Mouse (Mus musculus) limb, embryonic 14.5 days (tissue): Measurements from ENCODE around the gene Mcm2. TPM values are rescaled to one million over a fixed set of nuclear protein-coding genes. Genes with fewer than 3 reads are reported as not detected.

Source experiments
- ATAC-seq: fragments of 200-750 bp; cut with Nextera tagmentation; 2 replicates; pipeline ENCODE4 v1.8.0; 2017; ENCODE audit warnings: low read depth, moderate number of reproducible peaks, moderate TSS enrichment; ENCODE audit not compliant: low FRiP score
- DNase-seq: peaks from one replicate; pipeline ENCODE4 v3.0.0-alpha.2; 2015; ENCODE audit warnings: low spot score
- H3K27ac ChIP-seq: fragments of 300-500 bp; sonication (generic); replicated peaks from 2 replicates; pipeline ENCODE4 v1.5.1; 2014; ENCODE audit warnings: low read depth, mild to moderate bottlenecking, low read length, moderate library complexity, mixed read lengths
- H3K27me3 ChIP-seq: fragments of 300-500 bp; sonication (generic); 2 replicates; pipeline ENCODE4 v1.6.1; 2014; ENCODE audit warnings: low read length, mixed read lengths; ENCODE audit not compliant: control insufficient read depth, insufficient read depth
- H3K36me3 ChIP-seq: fragments of 300-500 bp; sonication (generic); 2 replicates; pipeline ENCODE4 v1.6.1; 2014; ENCODE audit warnings: mild to moderate bottlenecking, low read length, moderate library complexity, mixed read lengths; ENCODE audit not compliant: control insufficient read depth, insufficient read depth
- H3K4me1 ChIP-seq: fragments of 300-500 bp; sonication (generic); 2 replicates; pipeline ENCODE4 v1.6.1; 2014; ENCODE audit warnings: antibody characterized with exemption, low read length, mixed read lengths; ENCODE audit not compliant: control insufficient read depth, insufficient read depth
- H3K4me2 ChIP-seq: fragments of 300-500 bp; sonication (generic); replicated peaks from 2 replicates; pipeline ENCODE4 v1.6.1; 2014; ENCODE audit warnings: low read depth, mild to moderate bottlenecking, low read length, moderate library complexity; ENCODE audit not compliant: severe bottlenecking
- H3K4me3 ChIP-seq: fragments of 300-500 bp; sonication (generic); replicated peaks from 2 replicates; pipeline ENCODE4 v1.5.1; 2014; ENCODE audit warnings: low read length
- H3K9ac ChIP-seq: fragments of 300-500 bp; sonication (generic); 2 replicates; pipeline ENCODE4 v1.6.1; 2014; ENCODE audit warnings: mild to moderate bottlenecking, low read depth, low read length, moderate library complexity; ENCODE audit not compliant: severe bottlenecking
- H3K9me3 ChIP-seq: fragments of 300-500 bp; sonication (generic); 2 replicates; pipeline ENCODE4 v1.6.1; 2016; ENCODE audit warnings: low read length; ENCODE audit not compliant: control insufficient read depth
- POLR2A ChIP-seq: fragments of 200-500 bp; IDR thresholded peaks from 2 replicates; pipeline ENCODE4 v1.8.0; 2012; ENCODE audit warnings: inconsistent platforms, mild to moderate bottlenecking, moderate library complexity, borderline replicate concordance; ENCODE audit not compliant: insufficient read depth, insufficient read length; ENCODE audit errors: extremely low read depth
- WGBS: fragments of 180-500 bp; shearing (Covaris S2); extraction: QIAGEN DNeasy Blood & Tissue Kit; methylation state at CpG from one replicate; pipeline ENCODE4 v1.1.7; 2014; 5-methylcytosine and 5-hydroxymethylcytosine counted together
- polyA plus RNA-seq, 2 experiments: library from polyadenylated mRNA; depleted of rRNA in 1 of 2; stranded (reverse) in 1 of 2; unstranded in 1 of 2; fragments of >200 nt; fragmentation: Nextera tagmentation in 1 of 2; extraction: Ambion mirVana in 1 of 2; gene quantifications; 2 replicates each; pipeline versions ENCODE4 v1.2.1 to v1.2.3; 2012 to 2014

Gene Mcm2
- polyA plus RNA-seq, 2 experiments = 107 to 108 TPM

- no peaks in the 10 kb centered on the region for H3K27me3 ChIP-seq
- no peaks in the 10 kb centered on the region for H3K9me3 ChIP-seq
- no peak overlapping the region for H3K4me3 ChIP-seq
- H3K27ac ChIP-seq = no peak overlapping the region
- DNase-seq (no peak), ATAC-seq (no peak)
- TF ChIP-seq POLR2A = no peak
- H3K36me3 ChIP-seq = peaks cover 98% of the 10 kb centered on the region
- 96% methylated on average over 7 of the region's 7 CpGs for WGBS
- H3K4me1 ChIP-seq = no peaks in the 10 kb centered on the region
- H3K9ac ChIP-seq = no peak overlapping the region
- H3K4me2 ChIP-seq = no peak overlapping the region
These were observed 7.7 kb downstream of the Mcm2 start for GRCm38 (mm10) chr6:88890832-88891231.

GRCm38 (mm10) chr6:88889410-88890042 is 9.1 kb downstream of the Mcm2 start:
- Histone ChIP-seq H3K27me3 (no peaks in the 10 kb centered on the region), H3K36me3 (peaks cover 96% of the 10 kb centered on the region), H3K4me3 (no peak overlapping the region), H3K4me2 (no peak overlapping the region), H3K4me1 (no peaks in the 10 kb centered on the region), H3K9ac (no peak overlapping the region), H3K27ac (no peak overlapping the region), H3K9me3 (no peaks in the 10 kb centered on the region)
- WGBS = 89% methylated on average over 13 of the region's 13 CpGs
- ATAC-seq = no peak
- DNase-seq = no peak
- TF ChIP-seq POLR2A = no peak

GRCm38 (mm10) chr6:88886417-88886967 is 12.1 kb downstream of the Mcm2 start:
- DNase-seq (no peak), ATAC-seq (peak; percentile 66)
- TF ChIP-seq POLR2A = no peak
- Histone ChIP-seq H3K27me3 (no peaks in the 10 kb centered on the region), H3K36me3 (peaks cover 97% of the 10 kb centered on the region), H3K9me3 (no peaks in the 10 kb centered on the region), H3K27ac (no peak overlapping the region), H3K9ac (no peak overlapping the region), H3K4me2 (no peak overlapping the region), H3K4me1 (no peaks in the 10 kb centered on the region), H3K4me3 (no peak overlapping the region)
- 88% methylated on average over 2 of the region's 2 CpGs for WGBS

- DNase-seq = no peak
- H3K36me3 ChIP-seq = peaks cover 97% of the 10 kb centered on the region
- H3K27ac ChIP-seq = no peak overlapping the region
- ATAC-seq = no peak
- H3K9me3 ChIP-seq = no peaks in the 10 kb centered on the region
- WGBS = 92% methylated on average over 12 of the region's 12 CpGs
- H3K4me1 ChIP-seq = no peaks in the 10 kb centered on the region
- H3K4me2 ChIP-seq = no peak overlapping the region
- H3K4me3 ChIP-seq = no peak overlapping the region
- TF ChIP-seq POLR2A = no peak
- no peaks in the 10 kb centered on the region for H3K27me3 ChIP-seq
- no peak overlapping the region for H3K9ac ChIP-seq
These were observed 12.8 kb downstream of the Mcm2 start for GRCm38 (mm10) chr6:88885644-88886416.

GRCm38 (mm10) chr6:88884690-88885089 is 13.9 kb downstream of the Mcm2 start:
- Histone ChIP-seq H3K9ac (no peak overlapping the region), H3K36me3 (peaks cover 87% of the 10 kb centered on the region), H3K27me3 (no peaks in the 10 kb centered on the region), H3K4me3 (no peak overlapping the region), H3K4me1 (no peaks in the 10 kb centered on the region), H3K4me2 (no peak overlapping the region), H3K9me3 (no peaks in the 10 kb centered on the region), H3K27ac (no peak overlapping the region)
- no peak for DNase-seq
- no peak for TF ChIP-seq POLR2A
- ATAC-seq = no peak
- WGBS = 95% methylated on average over 17 of the region's 17 CpGs
